Mouse (Mus musculus): ENCODE data around the gene Jpt1.

GRCm38 (mm10) chr11:115506586-115506985 is 7.6 kb downstream of the Jpt1 start:
- no peak for TF ChIP-seq CTCF (IDR thresholded peaks at IDR 0.05; ENCODE audit: control insufficient read depth, insufficient read depth, insufficient read length)
- no peak for TF ChIP-seq USF1 (IDR thresholded peaks at IDR 0.05; ENCODE audit: low read depth)
